Mouse (Mus musculus) skeletal muscle tissue, adult 2 months (tissue): Measurements from ENCODE around the gene Tcerg1l.

Experiments used
- DNase-seq: peaks from one replicate; pipeline ENCODE4 v3.0.0-alpha.2; 2012; ENCODE audit warnings: low read depth, low spot score

The Tcerg1l gene

DNA sequence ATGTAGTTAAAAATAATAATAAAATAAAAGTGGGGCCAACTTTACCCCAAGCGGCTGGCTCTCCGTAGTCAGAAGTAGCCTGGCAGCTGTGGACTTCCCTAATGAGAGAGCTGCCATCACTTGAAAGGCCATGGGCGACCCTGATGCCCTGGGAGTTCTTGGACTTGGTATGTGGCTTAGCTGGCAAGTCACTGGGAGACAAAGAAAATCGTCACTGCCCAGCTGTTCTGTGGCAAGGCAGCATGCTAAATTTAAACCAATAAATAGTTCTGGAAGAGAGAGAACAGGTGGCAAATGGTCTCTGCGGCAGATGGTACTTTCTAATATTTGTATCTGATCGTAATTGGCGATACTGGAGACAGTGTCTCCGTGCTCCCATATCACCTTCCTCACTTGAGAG, 40.1 kb downstream of the Tcerg1l start:
- DNase-seq, result no peak

DNA sequence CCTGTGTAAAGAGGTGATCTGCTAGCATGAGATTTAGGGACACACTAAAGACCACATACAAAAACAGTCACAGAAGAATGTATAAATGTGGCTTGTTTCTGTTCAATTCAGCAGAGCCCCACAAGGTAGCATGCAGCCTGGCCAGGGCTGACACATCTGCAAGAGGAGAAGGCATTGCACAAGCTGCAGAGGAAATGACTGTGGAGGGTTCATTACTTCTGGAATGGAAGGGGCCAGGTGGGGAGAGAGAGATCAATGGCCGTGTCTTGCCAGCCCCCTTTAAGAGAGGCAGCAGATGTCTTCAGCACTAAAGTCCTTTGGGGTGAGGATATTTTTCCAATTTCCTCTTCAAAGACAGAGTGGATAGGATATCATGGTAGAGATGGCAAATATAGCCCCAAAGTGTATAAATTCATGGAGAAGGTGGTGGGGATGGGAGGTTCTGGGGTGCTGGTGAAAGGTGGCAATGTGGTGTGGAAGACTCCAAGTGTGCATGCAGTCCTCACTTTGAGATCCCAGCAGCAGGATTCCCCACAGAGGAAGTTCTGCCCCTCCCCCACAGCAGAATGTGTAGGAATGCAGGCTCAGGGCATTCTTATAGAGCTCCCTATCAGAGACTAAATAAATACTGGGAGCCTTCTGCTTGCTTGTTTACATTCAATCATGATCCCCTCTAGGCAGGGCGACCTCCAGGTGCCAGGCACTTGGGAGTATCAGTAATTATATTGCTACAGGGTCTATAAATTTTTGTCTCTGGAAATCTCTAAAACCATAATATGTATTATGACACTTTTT, 40.7 kb downstream of the Tcerg1l start:
- DNase-seq, result no peak

- DNase-seq, result no peak
Observed at GRCm38 (mm10) chr7:138345451-138345850, 52.1 kb downstream of the Tcerg1l start.

DNA sequence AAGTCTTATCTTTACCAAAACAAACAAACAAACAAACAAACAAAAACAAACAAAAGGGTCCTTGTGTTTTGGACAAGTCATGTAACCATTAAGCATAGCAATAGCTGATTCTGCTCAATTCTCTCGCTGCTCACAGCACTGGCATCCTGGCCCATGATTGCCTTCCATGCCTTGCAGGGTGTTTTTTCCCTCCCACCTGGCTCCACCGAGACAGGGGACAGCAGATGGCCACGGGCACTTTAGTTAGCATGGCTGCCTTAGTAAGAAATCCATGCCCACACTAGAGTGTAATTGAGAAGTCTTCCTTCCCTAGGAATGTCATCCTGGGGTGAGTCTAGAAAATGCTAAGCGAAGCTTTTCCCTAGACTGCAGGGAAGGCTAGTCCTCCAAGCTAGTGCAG, 59.1 kb downstream of the Tcerg1l start:
- DNase-seq, result no peak

- no peak for DNase-seq
Observed at GRCm38 (mm10) chr7:138337946-138338345, 59.6 kb downstream of the Tcerg1l start.

DNA sequence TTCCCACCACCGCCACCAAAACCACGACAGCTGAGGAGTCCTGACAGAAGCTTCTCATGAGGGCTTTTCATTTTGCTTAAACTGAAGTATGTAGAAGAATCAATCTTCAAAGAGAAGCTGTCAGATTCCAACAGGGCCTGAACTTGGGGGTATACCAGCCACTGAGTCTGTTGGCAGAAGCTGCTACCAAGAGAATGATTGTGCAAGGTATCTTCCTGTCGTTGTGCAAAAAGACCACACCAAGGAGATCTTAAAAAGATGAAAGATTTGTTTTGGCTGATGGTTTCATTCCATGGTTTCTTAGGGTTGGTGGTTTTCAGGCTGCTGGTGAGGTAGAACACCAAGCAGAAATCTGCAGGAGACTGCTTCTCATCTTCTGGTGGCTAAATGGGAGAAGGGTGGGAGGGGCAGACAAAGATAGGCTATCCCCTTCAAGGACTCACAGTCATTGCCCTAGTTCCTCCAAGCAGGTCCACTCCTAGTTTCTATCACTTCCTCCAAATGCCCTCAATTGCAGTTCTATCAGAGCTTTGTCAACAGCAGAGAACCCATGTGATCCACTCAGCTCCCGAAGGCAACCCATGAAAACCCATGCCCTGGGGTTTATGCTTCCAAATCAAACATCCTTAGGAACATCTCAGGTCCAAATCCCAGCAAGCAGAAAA, 64.9 kb downstream of the Tcerg1l start:
- DNase-seq, result no peak

GRCm38 (mm10) chr7:138331266-138331665, 66.3 kb downstream of the Tcerg1l start:
- no peak for DNase-seq

GRCm38 (mm10) chr7:138328637-138329036, 68.9 kb downstream of the Tcerg1l start:
- DNase-seq, result no peak

GRCm38 (mm10) chr7:138326760-138327159, 70.8 kb downstream of the Tcerg1l start:
- DNase-seq, result no peak

- no peak for DNase-seq
Observed at GRCm38 (mm10) chr7:138313733-138314132, 83.8 kb downstream of the Tcerg1l start.

DNA sequence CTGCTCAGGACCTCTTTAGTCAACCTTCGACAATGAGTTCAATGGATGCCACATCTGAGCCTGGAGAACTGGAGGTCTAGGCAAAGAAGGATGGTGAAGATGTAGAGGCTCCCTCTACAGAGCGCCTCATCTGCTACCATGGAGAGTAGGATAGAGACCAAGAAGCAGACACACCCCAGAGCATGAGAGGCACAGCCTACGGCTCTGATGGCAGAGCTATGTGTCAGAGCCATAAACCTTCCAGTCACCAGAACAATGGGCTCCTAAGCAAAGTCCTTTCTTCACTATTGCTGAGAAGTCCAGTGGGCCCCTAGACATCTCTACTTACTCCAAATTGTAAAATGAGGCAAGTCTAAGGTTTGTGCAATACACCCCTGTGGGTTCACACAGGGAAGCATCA, 91.4 kb downstream of the Tcerg1l start:
- no peak for DNase-seq

GRCm38 (mm10) chr7:138284790-138285189, 112.7 kb downstream of the Tcerg1l start:
- no peak for DNase-seq

GRCm38 (mm10) chr7:138275263-138275662, 122.3 kb downstream of the Tcerg1l start:
- no peak for DNase-seq

GRCm38 (mm10) chr7:138271328-138271727, 126.2 kb downstream of the Tcerg1l start:
- no peak for DNase-seq

GRCm38 (mm10) chr7:138269386-138269785, 128.1 kb downstream of the Tcerg1l start:
- no peak for DNase-seq

DNA sequence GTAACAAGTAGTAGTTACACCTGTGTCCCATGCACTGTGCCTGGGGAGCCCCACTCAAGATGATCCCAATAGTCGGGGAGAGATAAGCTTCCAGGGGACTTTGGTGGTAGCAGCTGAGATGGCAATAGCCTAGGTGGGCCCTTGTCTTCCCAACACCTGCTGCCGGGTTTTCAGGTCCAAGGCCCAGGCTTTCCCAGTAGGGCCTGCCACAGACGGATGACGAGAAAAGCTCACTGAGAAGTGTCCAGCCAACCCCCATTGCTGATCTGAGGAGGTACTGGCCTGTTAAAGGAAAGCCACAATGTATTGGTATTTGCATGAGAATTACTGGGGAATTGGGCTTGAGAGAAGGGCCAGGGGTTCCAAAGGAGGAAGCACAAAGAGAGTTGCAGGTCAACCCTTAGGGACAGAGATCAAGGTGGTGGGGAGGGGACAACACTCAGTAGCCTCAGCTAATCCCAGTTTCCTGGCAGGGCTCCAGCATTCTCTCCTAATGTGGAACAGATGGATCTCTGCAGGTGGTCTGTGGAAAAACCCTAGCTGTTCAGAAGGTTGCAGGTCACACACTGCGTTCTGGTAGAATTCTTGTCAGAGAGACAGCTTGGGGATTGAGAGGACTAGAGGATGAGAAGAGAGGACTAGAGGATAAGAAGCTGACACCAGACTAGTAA, 129.4 kb downstream of the Tcerg1l start:
- no peak for DNase-seq

DNA sequence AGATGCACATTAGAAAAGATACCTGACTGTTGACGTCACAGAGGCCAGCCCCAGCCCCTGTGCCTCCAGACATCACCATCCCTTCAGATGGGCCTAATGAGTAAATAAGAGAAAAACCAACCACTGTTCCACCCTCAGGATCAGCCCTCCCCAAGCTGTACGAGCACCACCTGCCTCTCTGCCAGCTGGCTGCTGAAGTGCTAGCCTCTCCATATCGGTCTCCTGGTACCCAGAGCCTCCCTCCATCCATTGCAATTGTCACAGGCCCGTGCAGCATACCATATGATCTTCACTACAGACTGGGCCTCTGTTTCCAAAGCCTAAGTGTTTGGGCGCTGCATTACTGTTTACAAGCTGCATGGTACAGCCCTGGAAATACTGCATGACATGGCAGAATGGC, 148.9 kb downstream of the Tcerg1l start:
- DNase-seq, result no peak

GRCm38 (mm10) chr7:138248176-138248575, 149.4 kb downstream of the Tcerg1l start:
- no peak for DNase-seq

GRCm38 (mm10) chr7:138246684-138247083, 150.8 kb downstream of the Tcerg1l start:
- no peak for DNase-seq

GRCm38 (mm10) chr7:138242229-138242628, 155.3 kb downstream of the Tcerg1l start:
- DNase-seq, result no peak

DNA sequence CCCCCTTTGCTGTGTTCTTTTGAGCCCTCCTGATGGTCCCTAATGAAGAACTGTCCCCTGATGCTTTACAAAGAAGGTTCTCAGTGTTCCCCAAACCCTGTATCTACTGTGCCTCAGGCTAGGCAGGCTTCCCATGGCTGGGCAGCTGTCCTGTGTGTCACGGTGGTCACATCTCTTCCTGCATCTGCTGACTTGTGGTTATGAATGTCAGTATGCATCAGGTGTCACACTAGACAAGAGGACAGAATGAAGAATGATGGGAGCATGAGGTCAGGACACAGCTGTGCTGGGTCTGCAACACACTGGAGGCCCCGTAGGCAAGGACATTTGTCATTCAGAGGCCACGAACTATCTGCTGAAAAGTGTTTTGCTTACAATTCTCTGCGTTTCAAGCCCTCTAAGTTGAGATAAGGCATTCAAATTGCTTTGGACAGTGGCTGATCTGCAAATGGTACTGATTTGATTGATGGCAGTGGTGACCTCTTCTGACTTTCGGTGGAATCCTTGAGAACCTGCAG, 159.8 kb downstream of the Tcerg1l start:
- DNase-seq, result no peak

GRCm38 (mm10) chr7:138224252-138224651, 173.3 kb downstream of the Tcerg1l start:
- no peak for DNase-seq
